Mouse (Mus musculus): Measurements from ENCODE around the gene Ntn1.

Ntn1 gene

DNA sequence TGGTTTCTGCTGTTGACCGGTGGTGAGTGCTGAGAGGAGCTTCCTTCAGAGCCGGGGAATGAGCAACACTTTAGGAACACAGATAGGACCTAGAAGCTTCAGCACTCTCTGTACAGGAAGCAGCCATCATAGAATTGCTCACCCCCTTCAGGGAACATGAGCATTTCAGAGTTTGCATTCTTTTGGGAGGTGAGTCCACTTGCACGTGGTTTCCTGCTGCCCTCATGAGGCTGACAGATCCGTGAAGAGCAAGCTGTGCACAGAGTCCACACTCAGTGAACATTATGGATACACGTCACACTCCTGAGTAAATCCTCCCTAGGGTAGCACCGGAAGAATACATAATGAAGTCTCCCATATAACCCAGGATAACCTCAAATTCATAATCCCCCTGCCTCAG, 205.5 kb downstream of the Ntn1 start:
- DNase-seq (ENCODE audit: extremely low read depth, low read depth), result no peak

DNA sequence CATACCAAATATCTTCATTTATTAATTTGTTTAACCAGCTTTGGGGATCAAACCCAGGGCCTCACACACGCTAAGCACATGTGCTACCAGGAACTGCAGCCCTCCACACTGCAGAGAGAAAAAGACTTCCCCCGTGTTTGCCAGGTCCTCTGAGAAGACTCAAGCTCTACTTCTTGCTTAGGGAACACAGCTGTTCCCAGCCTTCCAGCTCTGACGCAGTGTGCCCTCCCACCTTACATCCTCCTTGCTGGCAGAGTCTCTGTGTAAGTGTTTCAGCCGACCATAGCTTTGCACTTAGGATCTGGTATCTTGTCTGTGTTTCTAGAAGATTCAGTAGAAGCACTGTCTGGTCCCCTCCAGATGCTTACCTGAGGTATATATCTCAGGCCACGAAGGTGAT, 209.8 kb downstream of the Ntn1 start:
- no peak for DNase-seq (ENCODE audit: extremely low read depth, low read depth)

DNA sequence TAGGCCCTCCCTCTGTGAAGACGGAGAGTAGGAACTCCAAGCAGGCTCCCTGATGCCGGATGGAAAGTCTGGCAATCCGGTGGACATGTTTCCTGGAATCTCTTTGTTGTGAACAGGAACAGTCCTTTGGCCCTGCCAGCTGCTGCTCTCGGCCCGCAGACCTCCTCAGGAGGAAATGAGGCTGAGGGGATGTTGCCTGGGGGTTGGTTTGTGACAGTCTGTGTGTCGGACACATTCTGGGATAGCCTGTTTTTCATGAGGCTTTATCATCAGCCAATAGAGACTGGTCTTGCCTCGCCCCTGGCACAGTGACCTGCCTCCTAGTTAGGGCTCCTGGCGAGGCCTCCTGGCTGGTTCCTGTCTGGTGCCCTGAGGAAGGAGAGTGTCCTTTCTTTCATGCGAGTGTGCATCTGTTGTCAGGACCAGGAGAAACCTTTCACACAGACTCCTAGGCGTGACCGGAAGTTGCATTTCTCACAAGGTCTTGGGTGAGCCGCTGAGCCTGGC, 211.9 kb downstream of the Ntn1 start:
- no peak for DNase-seq (ENCODE audit: extremely low read depth, low read depth)

DNA sequence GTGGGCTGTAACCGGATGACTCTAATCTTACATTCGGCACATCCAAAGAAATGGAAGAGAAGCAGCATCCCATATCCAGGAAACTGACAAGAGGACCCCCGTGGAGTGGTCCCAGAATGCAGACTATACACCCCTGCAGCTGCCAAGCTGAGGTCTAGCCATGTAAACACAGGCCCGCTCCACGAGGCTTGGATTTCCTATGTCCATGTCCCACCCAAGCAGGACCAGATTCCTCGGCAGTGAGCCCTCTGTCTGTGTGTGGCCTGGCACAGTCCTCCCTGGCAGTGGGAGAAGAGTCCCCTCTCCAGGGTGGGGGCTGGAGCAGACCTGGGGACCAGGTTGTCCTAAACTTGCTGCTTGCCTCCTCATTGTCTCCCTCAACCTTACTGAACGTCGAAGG, 213.4 kb downstream of the Ntn1 start:
- no peak for DNase-seq (ENCODE audit: extremely low read depth, low read depth)

DNA sequence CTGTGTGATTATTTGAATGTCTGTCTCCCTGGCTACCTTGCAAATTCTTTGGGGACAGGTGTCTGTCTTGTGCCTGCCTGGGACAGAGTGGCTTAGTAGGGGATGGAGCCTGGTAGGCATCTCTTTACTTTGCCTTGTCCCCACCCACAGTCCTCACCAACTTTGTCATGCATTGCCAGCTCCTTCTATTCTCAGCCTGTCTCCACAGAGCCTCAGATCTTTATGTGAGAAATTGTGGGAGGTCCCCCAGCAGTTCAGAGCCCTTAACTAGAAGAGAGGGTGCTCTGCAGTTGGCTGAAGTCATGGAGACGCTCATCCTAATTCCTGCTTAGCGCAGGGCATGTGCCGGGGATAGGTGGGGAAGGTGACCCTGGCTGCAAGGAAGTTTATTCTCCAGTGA, 215.0 kb downstream of the Ntn1 start:
- DNase-seq (ENCODE audit: extremely low read depth, low read depth), result no peak

DNA sequence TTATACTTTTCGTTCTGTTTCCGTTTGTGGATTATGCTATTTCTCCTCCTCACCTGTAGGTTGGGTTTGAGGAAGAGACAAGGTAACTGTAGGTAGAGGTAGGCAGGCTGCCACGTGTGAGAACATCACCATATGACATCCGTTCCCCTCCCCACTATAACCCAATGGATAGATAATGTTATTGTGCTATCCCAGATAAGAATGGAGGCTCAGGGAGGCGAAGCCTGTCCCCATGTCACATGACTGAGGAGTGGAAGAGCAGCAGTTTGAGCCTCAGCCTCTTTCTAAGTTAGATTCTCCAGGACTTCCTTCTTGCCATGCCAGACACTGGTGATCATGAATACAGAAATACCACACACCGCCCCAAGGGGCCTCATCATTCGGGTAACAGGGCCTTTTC, 223.2 kb downstream of the Ntn1 start:
- no peak for DNase-seq (ENCODE audit: extremely low read depth, low read depth)

DNA sequence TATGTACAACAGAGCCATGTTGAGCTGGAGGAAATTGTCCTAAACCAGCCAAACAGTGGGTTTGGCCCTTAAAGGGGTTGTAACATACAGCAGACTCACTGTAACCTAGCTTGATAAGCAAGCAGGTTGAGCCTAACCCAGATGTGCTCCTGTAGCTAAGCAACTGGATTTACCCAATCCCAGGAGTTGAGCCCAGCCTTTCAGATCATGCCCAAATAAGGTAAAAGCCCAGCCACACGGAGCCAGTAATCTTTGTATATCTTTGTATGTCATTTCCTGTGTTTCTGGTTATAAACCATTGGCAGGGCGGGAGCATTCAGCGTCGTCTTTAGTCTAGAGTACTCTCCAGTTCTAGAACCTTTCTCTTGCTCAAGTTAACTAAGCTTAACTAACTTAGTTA, 224.1 kb downstream of the Ntn1 start:
- peak; percentile 14 for DNase-seq (ENCODE audit: extremely low read depth, low read depth)

DNA sequence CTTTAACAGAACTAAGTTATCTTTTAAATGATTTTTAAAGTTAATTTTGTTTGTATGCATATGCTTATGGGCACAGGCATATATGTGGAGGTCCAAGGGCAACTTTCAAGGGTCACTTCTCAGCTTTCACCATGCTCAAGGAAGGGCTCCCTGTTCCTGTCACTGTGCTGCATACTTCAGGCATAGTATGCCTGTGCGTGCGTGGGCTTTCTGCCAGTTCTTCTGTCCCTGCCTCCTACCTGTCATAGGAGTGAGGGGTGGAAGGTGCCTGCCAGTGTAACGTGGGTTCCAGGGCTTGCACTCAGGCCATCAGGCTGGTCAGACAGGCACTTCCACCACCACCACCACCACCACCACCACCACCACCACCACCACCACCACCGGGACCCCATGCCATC, 228.0 kb downstream of the Ntn1 start:
- DNase-seq (ENCODE audit: extremely low read depth, low read depth), result no peak

DNA sequence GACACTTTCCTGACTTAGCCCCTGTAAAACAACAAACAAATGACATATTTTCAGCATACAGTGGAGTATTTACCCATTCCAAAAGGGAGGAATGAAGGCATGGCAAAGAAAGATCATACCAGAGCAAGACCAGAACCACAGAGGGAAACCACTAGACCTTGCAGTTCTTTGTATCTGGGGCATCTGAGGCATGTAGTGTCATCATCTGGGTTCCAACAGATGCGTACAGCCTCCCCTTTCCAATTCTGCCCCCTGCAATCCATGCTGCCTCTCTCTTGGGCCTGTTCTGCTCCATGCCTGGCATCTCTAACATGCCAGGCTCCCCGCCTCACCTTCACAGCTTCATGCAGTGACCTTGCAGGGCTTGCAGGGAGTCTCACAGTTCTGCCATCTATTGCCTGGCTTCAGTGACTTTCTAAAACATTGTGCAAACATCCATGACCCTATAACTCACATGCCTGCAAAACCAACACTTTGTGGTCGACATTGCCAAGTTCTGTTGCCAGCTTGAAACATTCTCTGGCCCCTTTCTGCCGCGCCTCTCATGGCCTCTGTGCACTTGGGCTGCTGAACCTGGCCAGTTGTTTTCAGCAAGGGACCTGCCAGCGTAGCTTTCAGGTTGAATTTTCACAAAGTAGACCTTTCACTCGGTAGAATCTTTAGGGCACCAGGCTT, 228.5 kb downstream of the Ntn1 start:
- no peak for DNase-seq (ENCODE audit: extremely low read depth, low read depth)

DNA sequence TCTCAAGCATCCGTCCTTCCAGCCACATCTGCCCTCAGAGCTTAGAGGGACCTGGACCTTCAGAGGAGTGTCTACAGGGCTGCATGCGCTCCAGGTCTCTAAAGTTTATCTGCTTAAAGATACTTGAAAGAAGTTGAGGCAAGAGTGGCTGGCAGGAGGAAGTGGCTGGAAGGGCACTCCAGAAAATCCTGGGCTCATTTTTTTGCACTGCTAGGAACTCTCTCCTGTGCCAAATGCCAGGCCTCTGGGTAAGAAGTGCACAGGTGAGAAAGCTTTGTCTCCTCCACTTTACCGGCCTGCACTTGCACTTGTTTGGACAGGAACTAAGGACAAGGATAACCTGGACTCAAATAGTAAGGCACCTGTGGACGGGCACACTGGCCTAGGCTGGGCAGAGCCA, 232.2 kb downstream of the Ntn1 start:
- no peak for DNase-seq (ENCODE audit: extremely low read depth, low read depth)

DNA sequence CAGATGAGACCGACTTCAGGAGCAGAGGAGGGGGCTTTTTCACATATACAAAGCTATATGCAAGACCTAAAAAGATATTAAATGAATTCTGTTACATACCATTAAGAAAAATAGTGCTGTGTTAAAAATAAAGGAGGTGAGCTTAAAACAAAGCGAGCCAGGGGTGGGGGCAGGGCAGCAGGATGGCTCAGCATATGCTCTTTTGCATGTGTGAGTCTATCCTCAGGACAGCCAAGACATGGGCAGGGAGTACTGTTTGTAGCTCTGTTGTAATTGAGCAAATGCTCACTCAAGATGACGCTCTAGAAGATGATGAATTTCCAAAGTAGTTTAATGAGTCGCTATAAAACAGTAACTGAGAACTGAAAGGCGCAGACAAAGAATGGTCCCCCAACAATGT, 236.2 kb downstream of the Ntn1 start:
- DNase-seq (ENCODE audit: extremely low read depth, low read depth), result no peak

DNA sequence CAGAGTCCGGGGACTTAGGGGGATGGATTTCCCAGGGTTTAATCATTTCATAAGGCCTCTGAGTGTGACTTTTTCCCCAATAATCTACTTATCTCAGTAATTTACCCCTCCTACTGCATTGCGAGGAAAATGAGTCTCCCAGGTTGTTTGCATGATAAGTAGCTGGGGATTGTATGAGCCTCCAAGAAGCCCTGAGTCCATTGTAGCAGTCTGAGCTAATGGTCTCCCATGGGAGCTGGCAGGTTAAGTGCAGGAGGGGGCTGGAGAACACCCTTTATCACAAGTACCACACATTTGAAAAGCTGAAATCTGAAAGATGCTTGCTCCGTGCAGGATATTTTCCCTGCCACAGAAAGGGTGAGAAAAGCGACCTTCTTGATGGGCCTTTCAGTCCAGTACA, 240.8 kb downstream of the Ntn1 start:
- DNase-seq (ENCODE audit: extremely low read depth, low read depth), result no peak

Data from MEL-GATA-1-ER (cell line).